Mouse (Mus musculus) ES-Bruce4 (cell line): Measurements from ENCODE around the gene Maneal. TPM values are rescaled to one million over a fixed set of nuclear protein-coding genes. Genes with fewer than 3 reads are reported as not detected.

Source experiments
- H3K27ac ChIP-seq: 2 replicates; pipeline ENCODE4 v1.5.1; 2012; ENCODE audit warnings: low read length, inconsistent platforms; ENCODE audit not compliant: insufficient read depth
- H3K27me3 ChIP-seq: 2 replicates; pipeline ENCODE4 v1.6.1; 2012; ENCODE audit warnings: mild to moderate bottlenecking, low read length, inconsistent platforms; ENCODE audit not compliant: control insufficient read depth, poor library complexity, insufficient read depth, severe bottlenecking
- H3K36me3 ChIP-seq: 2 replicates; pipeline ENCODE4 v1.6.1; 2012; ENCODE audit warnings: inconsistent platforms, mild to moderate bottlenecking, low read length, moderate library complexity; ENCODE audit not compliant: control insufficient read depth, poor library complexity, insufficient read depth, severe bottlenecking
- H3K4me1 ChIP-seq: one replicate; pipeline ENCODE4 v1.8.1; 2011; ENCODE audit warnings: low read length; ENCODE audit not compliant: control insufficient read depth, insufficient read depth
- H3K4me3 ChIP-seq: 2 replicates; pipeline ENCODE4 v1.5.1; 2011; ENCODE audit warnings: low read depth, mild to moderate bottlenecking, low read length
- H3K9ac ChIP-seq: 2 replicates; pipeline ENCODE4 v1.6.1; 2012; ENCODE audit warnings: low read depth, mild to moderate bottlenecking, inconsistent platforms; ENCODE audit not compliant: poor library complexity, severe bottlenecking
- H3K9me3 ChIP-seq: replicated peaks from 2 replicates; pipeline ENCODE4 v1.6.1; 2012; ENCODE audit warnings: mild to moderate bottlenecking, low read length, inconsistent platforms; ENCODE audit not compliant: control insufficient read depth, poor library complexity, insufficient read depth, severe bottlenecking
- CTCF ChIP-seq: IDR thresholded peaks from one replicate; pipeline ENCODE4 v1.8.1; 2011; ENCODE audit warnings: low read depth, low read length
- EP300 ChIP-seq: IDR thresholded peaks from 2 replicates; pipeline ENCODE4 v1.6.1; 2011; ENCODE audit warnings: low read depth, low read length; ENCODE audit not compliant: insufficient read depth
- POLR2A ChIP-seq: IDR thresholded peaks from one replicate; pipeline ENCODE4 v1.8.1; 2011; ENCODE audit warnings: low read length; ENCODE audit not compliant: insufficient read depth
- polyA plus RNA-seq: library from polyadenylated mRNA; stranded (reverse); fragments of >200 nt; gene quantifications from 2 replicates; pipeline ENCODE4 v1.2.4, GENCODE M21; 2011; ENCODE audit warnings: low read depth; ENCODE audit not compliant: missing spikeins, insufficient read depth, insufficient read length

Maneal gene
- polyA plus RNA-seq, 1 experiment: 4.8 TPM

DNA sequence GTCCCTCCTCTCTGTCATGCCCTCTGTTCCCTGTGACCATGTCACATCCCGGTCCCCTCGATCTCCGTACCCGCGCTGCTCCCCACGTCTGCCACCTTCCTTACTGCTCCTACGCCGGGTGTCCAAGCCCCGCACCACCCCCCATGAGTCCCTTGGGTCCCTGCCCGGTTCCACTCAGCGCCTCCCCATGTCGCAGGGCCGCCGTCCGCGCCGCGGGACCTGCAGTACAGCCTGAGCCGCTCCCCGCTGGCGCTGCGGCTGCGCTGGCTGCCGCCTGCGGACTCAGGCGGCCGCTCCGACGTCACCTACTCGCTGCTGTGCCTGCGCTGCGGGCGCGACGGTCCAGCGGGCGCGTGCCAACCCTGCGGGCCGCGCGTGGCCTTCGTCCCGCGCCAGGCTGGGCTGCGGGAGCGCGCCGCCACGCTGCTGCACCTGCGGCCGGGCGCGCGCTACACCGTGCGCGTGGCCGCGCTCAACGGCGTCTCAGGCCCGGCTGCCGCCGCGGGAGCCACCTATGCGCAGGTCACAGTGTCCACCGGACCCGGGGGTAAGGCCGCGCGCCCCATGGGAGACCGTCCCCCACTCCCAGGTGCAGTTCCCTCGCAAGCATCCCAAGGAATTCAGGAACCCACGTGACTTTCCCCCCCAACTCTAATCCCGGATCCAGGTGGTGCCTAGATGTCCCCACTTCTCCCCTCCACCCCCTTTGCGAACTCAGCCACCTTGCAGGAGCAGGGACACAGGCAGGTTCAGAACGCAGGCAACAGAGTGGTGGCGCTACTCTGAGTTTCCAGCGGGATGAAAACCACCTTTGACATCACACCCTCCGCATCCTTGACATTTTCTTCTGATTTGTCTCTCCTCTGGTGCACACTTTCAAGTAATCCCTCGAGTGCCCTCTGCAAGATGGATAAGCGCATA lies 32.8 kb upstream of the Maneal start:
- H3K4me3 ChIP-seq: peak overlapping the region; percentile 52
- H3K27ac ChIP-seq: no peak overlapping the region
- peak; percentile 34 for TF ChIP-seq CTCF
- no peak for TF ChIP-seq EP300
- peaks cover 5% of the 10 kb centered on the region for H3K4me1 ChIP-seq
- H3K27me3 ChIP-seq: 0 out of 2 replicates have a peak, but pooled peaks cover 2% of the 10 kb centered on the region
- no peaks in the 10 kb centered on the region for H3K36me3 ChIP-seq
- no peaks in the 10 kb centered on the region for H3K9me3 ChIP-seq
- peak overlapping the region; percentile 41 for H3K9ac ChIP-seq

DNA sequence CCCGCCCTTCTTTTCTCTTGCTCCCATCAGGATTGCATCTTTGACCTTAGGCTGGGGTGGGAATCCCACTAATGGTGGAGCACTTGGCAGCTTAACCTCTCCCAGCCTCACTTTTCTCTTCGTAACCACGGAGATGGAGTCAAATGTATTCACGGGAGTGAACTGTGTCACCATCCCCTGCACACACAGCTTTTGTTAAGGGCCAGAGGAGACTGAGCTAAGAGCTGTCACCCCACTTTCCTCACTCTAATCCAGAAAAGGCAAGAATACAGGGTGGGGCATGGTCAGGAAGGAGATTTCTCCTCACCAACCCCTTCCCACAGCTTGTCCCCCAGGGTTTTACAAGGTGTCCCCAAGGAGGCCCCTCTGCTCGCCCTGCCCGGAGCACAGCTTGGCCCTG lies 31.8 kb upstream of the Maneal start:
- Histone ChIP-seq H3K9ac (no peak overlapping the region), H3K27me3 (0 out of 2 replicates have a peak, but pooled peaks cover 2% of the 10 kb centered on the region), H3K9me3 (no peaks in the 10 kb centered on the region), H3K4me3 (no peak overlapping the region), H3K4me1 (peaks cover 5% of the 10 kb centered on the region), H3K36me3 (no peaks in the 10 kb centered on the region), H3K27ac (no peak overlapping the region)
- TF ChIP-seq POLR2A (no peak), CTCF (no peak), EP300 (no peak)

DNA sequence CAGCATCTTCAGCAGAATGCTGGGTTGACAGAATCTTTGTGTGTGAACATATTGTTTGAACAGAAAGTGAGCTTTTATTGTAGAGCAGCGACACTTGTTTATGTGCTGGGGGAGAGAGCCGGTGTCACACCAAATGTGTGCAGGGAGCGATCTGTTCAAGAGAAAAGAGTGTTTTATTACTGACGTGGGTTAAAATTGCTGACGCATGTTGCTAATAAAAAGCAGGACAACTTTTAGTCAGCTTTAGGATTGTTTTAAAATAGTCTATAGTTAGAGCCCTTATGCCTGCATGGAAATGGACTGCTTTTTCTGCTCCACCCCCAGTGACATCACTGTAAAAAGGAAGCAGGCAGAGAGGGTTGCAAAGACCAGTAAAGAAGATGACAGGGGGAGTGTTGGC lies 28.9 kb upstream of the Maneal start:
- no peaks in the 10 kb centered on the region for H3K9me3 ChIP-seq
- peaks cover 5% of the 10 kb centered on the region for H3K4me1 ChIP-seq
- H3K27me3 ChIP-seq: peaks cover 2% of the 10 kb centered on the region; the same call in 1 of the 2 replicates

DNA sequence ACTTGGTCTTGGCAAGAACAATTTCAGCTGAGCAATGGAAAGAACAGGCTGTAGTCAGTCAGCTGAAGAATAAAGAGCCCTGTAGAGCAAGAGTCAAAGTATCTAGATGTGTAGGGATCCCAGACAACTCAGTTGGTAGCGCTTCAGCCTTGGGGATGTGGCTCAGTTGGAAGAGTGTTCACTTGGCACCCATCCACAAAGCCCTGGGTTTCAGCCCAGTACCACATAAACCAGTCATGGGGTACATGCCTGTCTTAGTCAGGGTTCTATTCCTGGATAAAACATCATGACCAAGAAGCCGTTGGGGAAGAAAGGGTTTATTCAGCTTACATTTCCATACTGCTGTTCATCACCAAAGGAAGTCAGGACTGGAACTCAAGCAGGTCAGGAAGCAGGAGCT lies 28.0 kb upstream of the Maneal start:
- Histone ChIP-seq H3K27ac (no peak overlapping the region), H3K9ac (no peak overlapping the region), H3K9me3 (no peaks in the 10 kb centered on the region), H3K27me3 (no peaks in the 10 kb centered on the region; the same call in 1 of the 2 replicates), H3K4me1 (peaks cover 3% of the 10 kb centered on the region), H3K4me3 (no peak overlapping the region), H3K36me3 (no peaks in the 10 kb centered on the region)
- TF ChIP-seq POLR2A (no peak), EP300 (no peak), CTCF (no peak)

More for the DNA sequence above, 28.9 kb upstream of the Maneal start:
- H3K36me3 ChIP-seq: no peaks in the 10 kb centered on the region
- no peak overlapping the region for H3K9ac ChIP-seq
- H3K4me3 ChIP-seq: no peak overlapping the region
- TF ChIP-seq POLR2A: no peak
- no peak for TF ChIP-seq CTCF
- TF ChIP-seq EP300: no peak
- no peak overlapping the region for H3K27ac ChIP-seq

GRCm38 (mm10) chr4:124888702-124889101 lies 26.7 kb upstream of the Maneal start:
- peaks cover 3% of the 10 kb centered on the region for H3K4me1 ChIP-seq
- no peak overlapping the region for H3K9ac ChIP-seq
- H3K36me3 ChIP-seq: no peaks in the 10 kb centered on the region
- no peaks in the 10 kb centered on the region for H3K9me3 ChIP-seq
- no peaks in the 10 kb centered on the region; the same call in 1 of the 2 replicates for H3K27me3 ChIP-seq
- TF ChIP-seq EP300 (no peak), POLR2A (no peak), CTCF (no peak)
- H3K27ac ChIP-seq: no peak overlapping the region
- no peak overlapping the region for H3K4me3 ChIP-seq

DNA sequence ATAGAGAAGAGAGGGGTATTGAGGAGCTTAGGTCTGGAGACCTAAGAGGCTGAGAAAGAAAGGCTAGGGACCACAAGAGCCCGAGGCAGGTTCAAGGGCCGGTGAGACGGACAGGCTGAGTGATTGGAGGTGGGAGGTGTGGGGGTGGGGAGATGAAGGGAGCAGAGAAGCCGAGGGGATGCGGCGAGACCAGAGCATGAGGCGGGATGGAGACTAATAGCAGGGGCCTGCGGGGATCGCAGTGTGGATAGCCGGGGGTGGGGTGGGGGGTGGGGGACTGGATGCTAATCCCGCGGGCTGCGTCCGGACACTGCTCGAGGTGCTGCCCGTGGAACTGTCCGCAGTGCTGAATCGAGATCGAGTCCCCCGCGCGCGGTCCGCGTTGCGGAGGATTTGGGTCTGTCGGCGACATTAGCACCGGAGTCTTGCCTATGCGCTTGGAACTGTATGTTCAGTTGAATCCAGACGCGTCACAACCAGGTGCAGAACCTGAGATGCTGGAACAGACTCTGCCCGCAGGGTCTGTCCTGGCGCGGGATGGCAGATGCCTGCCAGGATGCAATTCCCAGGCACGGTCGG lies 20.3 kb upstream of the Maneal start:
- Histone ChIP-seq H3K9ac (no peak overlapping the region), H3K9me3 (no peaks in the 10 kb centered on the region), H3K36me3 (no peaks in the 10 kb centered on the region), H3K27me3 (peaks cover 1% of the 10 kb centered on the region; the same call in 1 of the 2 replicates), H3K4me3 (peak overlapping the region; percentile 91), H3K4me1 (peaks cover 5% of the 10 kb centered on the region), H3K27ac (no peak overlapping the region)
- TF ChIP-seq POLR2A (no peak), CTCF (no peak), EP300 (no peak)
